Mouse (Mus musculus) lung, embryonic 14.5 days (tissue): ENCODE data around the gene Ackr3. TPM values are rescaled to one million over a fixed set of nuclear protein-coding genes. Genes with fewer than 3 reads are reported as not detected.
A peak's percentile ranks its signal among the peaks of the same experiment; 100 is the strongest.

ENCODE experiments used
- ATAC-seq: fragments of 200-750 bp; cut with Nextera tagmentation; 2 replicates; pipeline ENCODE4 v1.8.0; 2017; ENCODE audit warnings: mild to moderate bottlenecking, moderate TSS enrichment, moderate library complexity; ENCODE audit not compliant: insufficient read depth
- DNase-seq: peaks from one replicate; pipeline ENCODE4 v3.0.0-alpha.2; 2015
- H3K27ac ChIP-seq: fragments of 300-500 bp; sonication (generic); 2 replicates; pipeline ENCODE4 v1.5.1; 2014; ENCODE audit warnings: low read depth, mild to moderate bottlenecking, moderate library complexity
- H3K27me3 ChIP-seq: fragments of 300-500 bp; sonication (generic); 2 replicates; pipeline ENCODE4 v1.6.1; 2014; ENCODE audit warnings: low read length, control low read depth; ENCODE audit not compliant: insufficient read depth
- H3K36me3 ChIP-seq: fragments of 300-500 bp; sonication (generic); 2 replicates; pipeline ENCODE4 v1.6.1; 2014; ENCODE audit warnings: control low read depth; ENCODE audit not compliant: insufficient read depth
- H3K4me1 ChIP-seq: fragments of 300-500 bp; sonication (generic); 2 replicates; pipeline ENCODE4 v1.6.1; 2014; ENCODE audit warnings: antibody characterized with exemption, control low read depth; ENCODE audit not compliant: insufficient read depth
- H3K4me2 ChIP-seq: fragments of 300-500 bp; sonication (generic); 2 replicates; pipeline ENCODE4 v1.6.1; 2014; ENCODE audit warnings: mild to moderate bottlenecking
- H3K4me3 ChIP-seq: fragments of 300-500 bp; sonication (generic); 2 replicates; pipeline ENCODE4 v1.5.1; 2014; ENCODE audit warnings: low read depth, low read length
- H3K9ac ChIP-seq: fragments of 300-500 bp; sonication (generic); 2 replicates; pipeline ENCODE4 v1.6.1; 2014
- H3K9me3 ChIP-seq: fragments of 300-500 bp; sonication (generic); 2 replicates; pipeline ENCODE4 v1.6.1; 2016; ENCODE audit warnings: low read depth, low read length, control low read depth
- CTCF ChIP-seq: IDR thresholded peaks from 2 replicates; pipeline ENCODE4 v1.5.1; 2016; ENCODE audit warnings: antibody characterized with exemption, low read depth
- WGBS: fragments of 180-500 bp; shearing (Covaris S2); extraction: QIAGEN DNeasy Blood & Tissue Kit; methylation state at CpG from one replicate; pipeline ENCODE4 v1.1.7; 2014; 5-methylcytosine and 5-hydroxymethylcytosine counted together
- polyA plus RNA-seq: library from polyadenylated mRNA; unstranded; fragments of >200 nt; fragmentation: Nextera tagmentation; extraction: Ambion mirVana; gene quantifications from 2 replicates; pipeline ENCODE4 v1.2.1, GENCODE M21; 2014

The Ackr3 gene
- polyA plus RNA-seq, 1 experiment from 2014 or later: 22.6 TPM

GRCm38 (mm10) chr1:90209741-90210140 is 6.0 kb downstream of the Ackr3 start:
- Histone ChIP-seq H3K4me1 (no peaks in the 10 kb centered on the region), H3K27me3 (peaks cover 3% of the 10 kb centered on the region; the same call in 1 of the 2 replicates), H3K4me2 (peak overlapping the region; percentile 25; the same call in 1 of the 2 replicates), H3K36me3 (0 out of 2 replicates have a peak, but pooled peaks cover 3% of the 10 kb centered on the region), H3K27ac (no peak overlapping the region), H3K9ac (no peak overlapping the region), H3K9me3 (no peaks in the 10 kb centered on the region), H3K4me3 (no peak overlapping the region)
- DNase-seq (peak; percentile 47), ATAC-seq (no peak)
- TF ChIP-seq CTCF: no peak
- WGBS: 47% methylated on average over 2 of the region's 2 CpGs

- peaks cover 7% of the 10 kb centered on the region; the same call in 1 of the 2 replicates for H3K36me3 ChIP-seq
- H3K4me3 ChIP-seq: no peak overlapping the region
- no peak overlapping the region for H3K4me2 ChIP-seq
- peaks cover 3% of the 10 kb centered on the region; the same call in 1 of the 2 replicates for H3K27me3 ChIP-seq
- H3K9ac ChIP-seq: no peak overlapping the region
- no peaks in the 10 kb centered on the region for H3K4me1 ChIP-seq
- WGBS: 71% methylated on average over 6 of the region's 6 CpGs
- H3K27ac ChIP-seq: no peak overlapping the region
- no peak for DNase-seq
- TF ChIP-seq CTCF: no peak
- ATAC-seq: no peak
- H3K9me3 ChIP-seq: no peaks in the 10 kb centered on the region
Measured at GRCm38 (mm10) chr1:90210346-90210745, 6.6 kb downstream of the Ackr3 start.

- Histone ChIP-seq H3K9me3 (no peaks in the 10 kb centered on the region), H3K4me2 (no peak overlapping the region), H3K36me3 (peaks cover 11% of the 10 kb centered on the region; the same call in 1 of the 2 replicates), H3K4me1 (no peaks in the 10 kb centered on the region), H3K4me3 (no peak overlapping the region), H3K27ac (no peak overlapping the region), H3K9ac (no peak overlapping the region), H3K27me3 (peaks cover 3% of the 10 kb centered on the region; the same call in 1 of the 2 replicates)
- TF ChIP-seq CTCF: no peak
- 66% methylated on average over 4 of the region's 4 CpGs for WGBS
- no peak for DNase-seq
- no peak for ATAC-seq
Measured at GRCm38 (mm10) chr1:90210761-90211160, 7.0 kb downstream of the Ackr3 start.

GRCm38 (mm10) chr1:90212376-90212775 is 8.6 kb downstream of the Ackr3 start:
- peaks cover 11% of the 10 kb centered on the region; the same call in 1 of the 2 replicates for H3K36me3 ChIP-seq
- H3K27me3 ChIP-seq: no peaks in the 10 kb centered on the region
- 92% methylated on average over 6 of the region's 6 CpGs for WGBS
- no peaks in the 10 kb centered on the region for H3K4me1 ChIP-seq
- TF ChIP-seq CTCF: no peak
- DNase-seq (no peak), ATAC-seq (no peak)
- H3K9me3 ChIP-seq: no peaks in the 10 kb centered on the region
- no peak overlapping the region for H3K4me3 ChIP-seq
- no peak overlapping the region for H3K4me2 ChIP-seq
- no peak overlapping the region for H3K9ac ChIP-seq
- no peak overlapping the region for H3K27ac ChIP-seq

GRCm38 (mm10) chr1:90212901-90213300 is 9.1 kb downstream of the Ackr3 start:
- no peaks in the 10 kb centered on the region for H3K27me3 ChIP-seq
- H3K4me3 ChIP-seq: no peak overlapping the region
- H3K4me2 ChIP-seq: no peak overlapping the region
- ATAC-seq (no peak), DNase-seq (no peak)
- peaks cover 11% of the 10 kb centered on the region; the same call in 1 of the 2 replicates for H3K36me3 ChIP-seq
- 75% methylated on average over 6 of the region's 6 CpGs for WGBS
- H3K9me3 ChIP-seq: no peaks in the 10 kb centered on the region
- TF ChIP-seq CTCF: no peak
- H3K9ac ChIP-seq: no peak overlapping the region
- no peak overlapping the region for H3K27ac ChIP-seq
- H3K4me1 ChIP-seq: no peaks in the 10 kb centered on the region

- peaks cover 11% of the 10 kb centered on the region; the same call in 1 of the 2 replicates for H3K36me3 ChIP-seq
- no peak overlapping the region for H3K4me2 ChIP-seq
- no peaks in the 10 kb centered on the region for H3K27me3 ChIP-seq
- H3K9me3 ChIP-seq: no peaks in the 10 kb centered on the region
- DNase-seq: no peak
- no peak overlapping the region for H3K4me3 ChIP-seq
- no peak for ATAC-seq
- no peak overlapping the region for H3K27ac ChIP-seq
- no peak overlapping the region for H3K9ac ChIP-seq
- TF ChIP-seq CTCF: no peak
- WGBS: 95% methylated on average over 12 of the region's 12 CpGs
- H3K4me1 ChIP-seq: no peaks in the 10 kb centered on the region
Measured at GRCm38 (mm10) chr1:90214021-90214420, 10.2 kb downstream of the Ackr3 start.

- Histone ChIP-seq H3K4me2 (no peak overlapping the region), H3K9ac (no peak overlapping the region), H3K36me3 (peaks cover 11% of the 10 kb centered on the region; the same call in 1 of the 2 replicates), H3K27ac (no peak overlapping the region), H3K27me3 (no peaks in the 10 kb centered on the region), H3K9me3 (no peaks in the 10 kb centered on the region), H3K4me3 (no peak overlapping the region), H3K4me1 (no peaks in the 10 kb centered on the region)
- WGBS: 78% methylated on average over 6 of the region's 6 CpGs
- no peak for DNase-seq
- TF ChIP-seq CTCF: no peak
- ATAC-seq: no peak
Measured at GRCm38 (mm10) chr1:90214926-90215325, 11.1 kb downstream of the Ackr3 start.
